Mouse (Mus musculus) erythroblast, adult 5-6 weeks (primary cell): ENCODE results near the gene Fam83e. TPM values are rescaled to one million over a fixed set of nuclear protein-coding genes. Genes with fewer than 3 reads are reported as not detected.

Experiments used
- ATAC-seq: replicated peaks from 2 replicates; pipeline ENCODE4 v1.8.0; 2016; ENCODE audit warnings: moderate number of reproducible peaks, mild to moderate bottlenecking, moderate TSS enrichment, inconsistent platforms; ENCODE audit not compliant: poor library complexity, low FRiP score, severe bottlenecking
- total RNA-seq, 2 experiments: library from RNA; stranded (forward) in 1 of 2; stranded (reverse) in 1 of 2; fragments of 150-400 nt in 1 of 2; fragments of 200-764, 138-1000 nt in 1 of 2; gene quantifications; 2 replicates each; pipeline versions ENCODE4 v1.2.3 to v1.2.4; 2015 to 2017; ENCODE audit warnings: low replicate concordance in 2 of 2

Gene Fam83e
- total RNA-seq, 2 experiments from 2014 or later: not detected

GRCm38 (mm10) chr7:45725713-45726112, 4.7 kb downstream of the Fam83e start, which contains the start of gene Spaca4:
Gene Spaca4, minus strand, starts transcription at chr7:45725813.
- no peak for ATAC-seq

GRCm38 (mm10) chr7:45726419-45726818, 5.4 kb downstream of the Fam83e start:
- no peak for ATAC-seq

GRCm38 (mm10) chr7:45727625-45728024, 6.6 kb downstream of the Fam83e start:
- no peak for ATAC-seq

GRCm38 (mm10) chr7:45730727-45731431, 9.9 kb downstream of the Fam83e start:
- ATAC-seq: no peak

- ATAC-seq: no peak
These were observed 12.5 kb downstream of the Fam83e start for GRCm38 (mm10) chr7:45733477-45733876.

GRCm38 (mm10) chr7:45739162-45739763, 18.3 kb downstream of the Fam83e start:
- peak; percentile 91 for ATAC-seq

- no peak for ATAC-seq
These were observed 18.8 kb downstream of the Fam83e start for GRCm38 (mm10) chr7:45739820-45740219.

GRCm38 (mm10) chr7:45741308-45741707, 20.3 kb downstream of the Fam83e start:
- no peak for ATAC-seq

- ATAC-seq: no peak
These were observed 20.8 kb downstream of the Fam83e start for GRCm38 (mm10) chr7:45741777-45742176.

- no peak for ATAC-seq
These were observed 21.3 kb downstream of the Fam83e start for GRCm38 (mm10) chr7:45742338-45742737.

- ATAC-seq: no peak
These were observed 23.4 kb downstream of the Fam83e start for GRCm38 (mm10) chr7:45744387-45744786.

- ATAC-seq: no peak
These were observed 25.5 kb downstream of the Fam83e start for GRCm38 (mm10) chr7:45746518-45746917.

- no peak for ATAC-seq
These were observed 26.4 kb downstream of the Fam83e start for GRCm38 (mm10) chr7:45747450-45747849.

GRCm38 (mm10) chr7:45748110-45748509, 27.1 kb downstream of the Fam83e start:
- no peak for ATAC-seq

- ATAC-seq: no peak
These were observed 28.4 kb downstream of the Fam83e start for GRCm38 (mm10) chr7:45749401-45749800.

GRCm38 (mm10) chr7:45750162-45750561, 29.1 kb downstream of the Fam83e start:
- ATAC-seq: no peak

- ATAC-seq: no peak
These were observed 34.7 kb downstream of the Fam83e start for GRCm38 (mm10) chr7:45755703-45756102.

GRCm38 (mm10) chr7:45759400-45759799, 38.4 kb downstream of the Fam83e start:
- no peak for ATAC-seq

- ATAC-seq: no peak
These were observed 39.1 kb downstream of the Fam83e start for GRCm38 (mm10) chr7:45760151-45760550.

GRCm38 (mm10) chr7:45765995-45766394, 45.0 kb downstream of the Fam83e start:
- no peak for ATAC-seq

GRCm38 (mm10) chr7:45766764-45767163, 45.8 kb downstream of the Fam83e start:
- ATAC-seq: no peak
